Mouse (Mus musculus) kidney, postnatal 0 days (tissue): ENCODE measurements around the gene Nkx2-5. TPM values are rescaled to one million over a fixed set of nuclear protein-coding genes. Genes with fewer than 3 reads are reported as not detected.

ENCODE experiments used
- ATAC-seq: fragments of 200-750 bp; cut with Nextera tagmentation; replicated peaks from 2 replicates; pipeline ENCODE4 v1.8.0; 2017; ENCODE audit warnings: low read depth, moderate number of reproducible peaks, moderate TSS enrichment, moderate library complexity; ENCODE audit not compliant: low FRiP score
- DNase-seq: peaks from one replicate; pipeline ENCODE4 v3.0.0-alpha.2; 2016; ENCODE audit warnings: low spot score
- H3K27ac ChIP-seq: fragments of 300-500 bp; sonication (generic); 2 replicates; pipeline ENCODE4 v1.5.1; 2014; ENCODE audit warnings: mild to moderate bottlenecking
- H3K27me3 ChIP-seq: fragments of 300-500 bp; sonication (generic); 2 replicates; pipeline ENCODE4 v1.6.1; 2014; ENCODE audit warnings: low read length, mixed read lengths; ENCODE audit not compliant: insufficient read depth
- H3K36me3 ChIP-seq: fragments of 300-500 bp; sonication (generic); 2 replicates; pipeline ENCODE4 v1.6.1; 2014; ENCODE audit warnings: low read length, mixed read lengths; ENCODE audit not compliant: insufficient read depth
- H3K4me1 ChIP-seq: fragments of 300-500 bp; sonication (generic); replicated peaks from 2 replicates; pipeline ENCODE4 v1.6.1; 2014; ENCODE audit warnings: antibody characterized with exemption, low read length, mixed read lengths; ENCODE audit not compliant: insufficient read depth
- H3K4me2 ChIP-seq: fragments of 300-500 bp; sonication (generic); 2 replicates; pipeline ENCODE4 v1.6.1; 2014; ENCODE audit warnings: mild to moderate bottlenecking, low read length, moderate library complexity, mixed read lengths
- H3K4me3 ChIP-seq: fragments of 300-500 bp; sonication (generic); replicated peaks from 2 replicates; pipeline ENCODE4 v1.5.1; 2014; ENCODE audit warnings: low read depth, low read length
- H3K9ac ChIP-seq: fragments of 300-500 bp; sonication (generic); 2 replicates; pipeline ENCODE4 v1.6.1; 2014; ENCODE audit warnings: low read depth, low read length
- H3K9me3 ChIP-seq: fragments of 300-500 bp; sonication (generic); replicated peaks from 2 replicates; pipeline ENCODE4 v1.6.1; 2016; ENCODE audit warnings: low read length, inconsistent platforms, mixed read lengths
- CTCF ChIP-seq: IDR thresholded peaks from 2 replicates; pipeline ENCODE4 v1.5.1; 2016; ENCODE audit warnings: antibody characterized with exemption, low read depth, mild to moderate bottlenecking, moderate library complexity
- WGBS: fragments of 180-500 bp; shearing (Covaris S2); extraction: QIAGEN DNeasy Blood & Tissue Kit; methylation state at CpG from one replicate; pipeline ENCODE4 v1.1.7; 2014; 5-methylcytosine and 5-hydroxymethylcytosine counted together
- polyA plus RNA-seq: library from polyadenylated mRNA; unstranded; fragments of >200 nt; fragmentation: Nextera tagmentation; extraction: Ambion mirVana; gene quantifications from 2 replicates; pipeline ENCODE4 v1.2.1, GENCODE M21; 2015

Gene Nkx2-5
- polyA plus RNA-seq, 1 experiment from 2014 or later = not detected

DNA sequence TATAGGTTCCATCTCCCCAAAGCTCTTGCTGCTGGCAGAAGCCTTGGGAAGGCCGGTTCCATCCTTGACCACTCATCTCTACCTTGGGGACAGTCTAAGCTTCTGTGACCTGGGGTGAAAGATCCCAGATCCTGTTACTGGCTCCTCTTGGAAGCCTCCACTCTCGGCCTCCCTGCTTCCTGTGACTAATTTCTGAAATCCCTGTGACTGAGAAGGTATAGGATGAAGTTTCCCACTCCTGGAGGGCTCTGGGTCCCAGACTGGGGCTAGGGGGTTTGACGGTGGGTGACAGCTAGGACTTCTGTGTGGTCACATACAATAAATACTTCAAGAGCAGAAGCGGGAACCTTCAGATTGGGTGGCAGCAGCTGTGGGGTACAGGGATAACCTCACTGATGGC, 16.1 kb upstream of the Nkx2-5 start:
- DNase-seq (no peak), ATAC-seq (no peak)
- Histone ChIP-seq H3K36me3 (no peaks in the 10 kb centered on the region), H3K27ac (no peak overlapping the region), H3K9me3 (no peaks in the 10 kb centered on the region; the same call in 1 of the 2 replicates), H3K4me3 (no peak overlapping the region), H3K4me1 (no peaks in the 10 kb centered on the region), H3K27me3 (peaks cover 33% of the 10 kb centered on the region), H3K4me2 (no peak overlapping the region), H3K9ac (no peak overlapping the region)
- TF ChIP-seq CTCF = no peak
- 27% methylated on average over 4 of the region's 4 CpGs for WGBS

DNA sequence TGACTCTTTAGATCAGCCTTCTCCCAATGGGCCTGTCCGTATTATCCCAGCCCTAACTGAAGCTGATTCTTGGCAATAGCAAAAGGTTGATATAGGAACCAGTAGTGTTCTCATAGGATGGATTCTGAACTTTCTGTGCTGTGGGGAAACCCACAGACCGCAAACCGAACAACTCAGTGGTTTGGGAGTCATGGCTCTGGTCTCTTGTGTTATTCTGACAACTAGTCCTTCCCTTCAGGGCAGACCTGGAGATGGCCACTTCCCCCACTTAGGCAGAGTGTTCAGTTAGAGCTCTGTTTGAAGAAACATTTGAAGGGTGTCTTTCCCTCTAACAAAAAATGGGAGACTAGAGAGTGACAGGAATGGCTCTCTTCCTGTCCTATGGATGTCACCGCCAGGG, 7.5 kb upstream of the Nkx2-5 start:
- no peak for ATAC-seq
- H3K27ac ChIP-seq = no peak overlapping the region
- H3K9ac ChIP-seq = no peak overlapping the region
- no peaks in the 10 kb centered on the region for H3K9me3 ChIP-seq
- no peak for TF ChIP-seq CTCF
- H3K4me2 ChIP-seq = no peak overlapping the region
- no peak overlapping the region for H3K4me3 ChIP-seq
- 0 out of 2 replicates have a peak, but pooled peaks cover 7% of the 10 kb centered on the region for H3K4me1 ChIP-seq
- H3K27me3 ChIP-seq = peaks cover 71% of the 10 kb centered on the region
- WGBS = 20% methylated on average over 4 of the region's 4 CpGs
- DNase-seq = no peak
- H3K36me3 ChIP-seq = no peaks in the 10 kb centered on the region

- Histone ChIP-seq H3K9ac (no peak overlapping the region), H3K4me3 (0 out of 2 replicates have a peak overlapping the region, but pooled peaks have one; percentile 22), H3K4me1 (0 out of 2 replicates have a peak, but pooled peaks cover 7% of the 10 kb centered on the region), H3K9me3 (no peaks in the 10 kb centered on the region), H3K36me3 (no peaks in the 10 kb centered on the region), H3K4me2 (no peak overlapping the region), H3K27ac (no peak overlapping the region), H3K27me3 (peaks cover 66% of the 10 kb centered on the region)
- no peak for TF ChIP-seq CTCF
- DNase-seq = no peak
- no peak for ATAC-seq
- WGBS = 17% methylated on average over 8 of the region's 8 CpGs
These were observed 6.3 kb upstream of the Nkx2-5 start for GRCm38 (mm10) chr17:26851136-26851460.

DNA sequence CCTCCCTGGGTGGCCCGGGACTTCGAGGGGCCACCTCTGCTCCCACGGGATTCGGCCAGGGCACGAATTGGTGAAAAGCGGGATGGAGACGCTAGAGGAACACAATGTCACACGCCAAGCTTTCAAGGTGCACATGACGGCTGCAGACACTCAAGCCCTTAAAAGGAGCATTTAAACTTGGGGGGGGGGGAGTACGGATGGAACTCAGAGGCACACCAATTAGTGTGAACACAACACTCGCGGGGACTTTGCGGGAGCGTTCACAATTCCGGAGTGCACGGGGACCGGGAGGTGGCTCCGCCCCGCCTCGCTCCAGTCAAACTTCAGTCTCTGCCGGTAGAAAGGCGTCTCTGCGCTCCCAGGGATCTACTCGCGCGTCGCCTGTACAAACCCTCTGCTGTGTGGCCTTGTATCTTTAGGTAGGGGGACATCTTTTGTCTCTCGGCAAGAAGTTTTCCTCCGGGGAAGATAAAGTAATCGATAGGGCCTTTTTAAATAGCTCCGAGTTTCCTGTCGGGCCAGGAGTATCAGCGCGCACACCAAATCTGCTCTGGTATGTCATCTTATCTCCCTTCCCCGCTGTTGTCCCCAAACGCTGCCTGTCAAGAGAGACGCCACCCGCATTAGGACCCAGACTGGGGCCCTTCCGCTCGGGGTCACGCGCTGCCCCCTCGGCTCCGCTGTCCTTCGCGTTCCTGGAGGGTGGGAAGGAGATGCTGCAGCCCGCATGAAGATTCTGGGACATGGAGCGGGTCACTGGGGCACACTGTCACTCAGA, 5.7 kb upstream of the Nkx2-5 start:
- Histone ChIP-seq H3K27me3 (peaks cover 66% of the 10 kb centered on the region), H3K4me3 (peak overlapping the region; percentile 22), H3K9ac (0 out of 2 replicates have a peak overlapping the region, but pooled peaks have one; percentile 8), H3K9me3 (no peaks in the 10 kb centered on the region), H3K4me1 (0 out of 2 replicates have a peak, but pooled peaks cover 7% of the 10 kb centered on the region), H3K4me2 (peak overlapping the region; percentile 53), H3K27ac (no peak overlapping the region), H3K36me3 (no peaks in the 10 kb centered on the region)
- no peak for TF ChIP-seq CTCF
- 2% methylated on average over 48 of the region's 48 CpGs for WGBS
- DNase-seq (no peak), ATAC-seq (no peak)

DNA sequence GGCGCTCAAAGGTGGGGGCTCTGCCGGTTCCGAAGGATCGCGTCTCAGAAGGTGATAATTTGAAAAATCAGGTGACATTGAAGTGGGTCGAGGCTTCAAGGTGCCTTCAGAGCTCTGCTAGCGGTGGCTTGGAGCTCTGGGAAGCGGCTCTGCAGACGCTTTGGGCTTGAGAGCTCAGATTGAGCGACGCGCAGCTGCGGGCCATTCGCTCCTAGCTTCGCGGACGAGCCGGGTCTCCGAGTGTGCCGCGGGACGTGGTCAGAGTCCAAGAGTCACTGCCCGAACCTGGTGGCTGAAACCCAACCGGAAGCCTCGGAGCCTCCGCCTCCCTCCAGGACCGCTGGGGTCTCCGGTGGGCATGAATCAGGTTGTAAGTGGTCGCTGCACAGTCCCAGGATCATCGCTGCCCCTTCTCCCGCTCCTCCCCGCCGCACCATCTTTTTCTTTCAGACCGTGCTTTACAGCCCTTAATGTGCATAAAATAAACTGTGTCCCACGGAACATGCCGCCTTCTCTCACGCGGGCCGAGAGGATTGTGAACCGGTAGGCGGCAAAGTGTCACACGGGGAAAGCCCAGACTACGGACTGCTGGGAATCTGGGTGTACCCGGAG, 5.0 kb upstream of the Nkx2-5 start:
- Histone ChIP-seq H3K4me1 (0 out of 2 replicates have a peak, but pooled peaks cover 7% of the 10 kb centered on the region), H3K9me3 (no peaks in the 10 kb centered on the region), H3K27ac (no peak overlapping the region), H3K9ac (no peak overlapping the region), H3K4me3 (peak overlapping the region; percentile 22), H3K4me2 (peak overlapping the region; percentile 53), H3K36me3 (no peaks in the 10 kb centered on the region), H3K27me3 (peaks cover 73% of the 10 kb centered on the region)
- no peak for TF ChIP-seq CTCF
- ATAC-seq (no peak), DNase-seq (no peak)
- under 1% methylated on average over 44 of the region's 44 CpGs for WGBS

GRCm38 (mm10) chr17:26849106-26849745, 4.4 kb upstream of the Nkx2-5 start:
- H3K4me2 ChIP-seq = peak overlapping the region; percentile 53
- WGBS = 2% methylated on average over 19 of the region's 19 CpGs
- H3K4me3 ChIP-seq = no peak overlapping the region; the same call in 1 of the 2 replicates

More at GRCm38 (mm10) chr17:26849106-26849745, 4.4 kb upstream of the Nkx2-5 start:
- Histone ChIP-seq H3K27me3 (peaks cover 76% of the 10 kb centered on the region), H3K4me1 (0 out of 2 replicates have a peak, but pooled peaks cover 7% of the 10 kb centered on the region), H3K9ac (no peak overlapping the region), H3K27ac (no peak overlapping the region), H3K9me3 (no peaks in the 10 kb centered on the region), H3K36me3 (no peaks in the 10 kb centered on the region)
- ATAC-seq (no peak), DNase-seq (no peak)
- TF ChIP-seq CTCF = no peak
